14 mouse cellular contexts compared by ENCODE assay signal in genomic region chr2:150643166-150643565, GRCm38 (mm10). TPM values are rescaled to one million over a fixed set of nuclear protein-coding genes. Genes with fewer than 3 reads are reported as not detected.
A peak's percentile ranks its signal among the peaks of the same experiment; 100 is the strongest.
DNase-seq lines count a peak whose midpoint lies in the region; ATAC-seq lines count a peak whose summit lies in the region.
"Had no signal": no experiment of that assay in that cellular context is flagged by ENCODE, and none has a peak within 500 bp of the region (broad histone marks: within the 10 kb centered on the region; RNA-seq: fewer than 3 reads in every experiment).

No protein-coding gene starts in this region.

- H3K4me2 ChIP-seq in embryonic facial prominence, embryonic 12.5 days (replicated peaks) = no peak overlapping the region
- no peak overlapping the region for H3K4me2 ChIP-seq in hindbrain, embryonic 13.5 days
- H3K4me2 ChIP-seq in midbrain, embryonic 16.5 days (ENCODE audit: low read length) = no peak overlapping the region
- H3K4me2 ChIP-seq: limb, embryonic 15.5 days; lung, embryonic 14.5 days had no signal

- peak; percentile 30 to 81 for DNase-seq in adrenal gland, adult (ENCODE audit: inconsistent age in 2 of 2, low spot score in 1 of 2)
- DNase-seq in adrenal gland, adult 8-10 months = no peak
- DNase-seq in right cerebral cortex, postnatal 25 days = no peak
- DNase-seq in left cerebral cortex, adult 18-20 months (ENCODE audit: low spot score in 2 of 2) = no peak
- DNase-seq: kidney, adult 2 months; lung, embryonic 14.5 days had no signal

- no peak for ATAC-seq in embryonic facial prominence, embryonic 12.5 days (ENCODE audit: insufficient number of reproducible peaks, insufficient read depth, low FRiP score, low TSS enrichment)
- ATAC-seq in hindbrain, embryonic 13.5 days (ENCODE audit: low FRiP score) = no peak
- ATAC-seq in midbrain, embryonic 16.5 days = no peak
- no peak for ATAC-seq in frontal cortex, adult (ENCODE audit: low TSS enrichment)

- H3K9me3 ChIP-seq in embryonic facial prominence, embryonic 12.5 days = no peaks in the 10 kb centered on the region
- H3K9me3 ChIP-seq in hindbrain, embryonic 13.5 days = no peaks in the 10 kb centered on the region
- H3K9me3 ChIP-seq in midbrain, embryonic 16.5 days (replicated peaks; ENCODE audit: control insufficient read depth, low read length, poor library complexity, severe bottlenecking) = no peaks in the 10 kb centered on the region
- H3K9me3 ChIP-seq: limb, embryonic 15.5 days had no signal

- H3K27ac ChIP-seq in embryonic facial prominence, embryonic 12.5 days = 0 out of 2 replicates have a peak overlapping the region, but pooled peaks have one; percentile 30
- H3K27ac ChIP-seq in hindbrain, embryonic 13.5 days = peak overlapping the region; percentile 95
- peak overlapping the region; percentile 82 for H3K27ac ChIP-seq in midbrain, embryonic 16.5 days (ENCODE audit: low read length)
- H3K27ac ChIP-seq: limb, embryonic 15.5 days had no signal

- H3K4me3 ChIP-seq in embryonic facial prominence, embryonic 12.5 days = no peak overlapping the region
- H3K4me3 ChIP-seq in hindbrain, embryonic 13.5 days = no peak overlapping the region
- H3K4me3 ChIP-seq in midbrain, embryonic 16.5 days (ENCODE audit: low read depth, low read length) = no peak overlapping the region
- H3K4me3 ChIP-seq: limb, embryonic 15.5 days had no signal

- no peak overlapping the region for H3K9ac ChIP-seq in embryonic facial prominence, embryonic 12.5 days
- no peak overlapping the region for H3K9ac ChIP-seq in hindbrain, embryonic 13.5 days
- no peak overlapping the region for H3K9ac ChIP-seq in midbrain, embryonic 16.5 days (ENCODE audit: low read depth, low read length)
- H3K9ac ChIP-seq: limb, embryonic 15.5 days; lung, embryonic 14.5 days had no signal

- no peaks in the 10 kb centered on the region for H3K27me3 ChIP-seq in embryonic facial prominence, embryonic 12.5 days
- no peaks in the 10 kb centered on the region for H3K27me3 ChIP-seq in hindbrain, embryonic 13.5 days
- no peaks in the 10 kb centered on the region for H3K27me3 ChIP-seq in midbrain, embryonic 16.5 days (ENCODE audit: control insufficient read depth, insufficient read depth, low read depth, low read length)
- H3K27me3 ChIP-seq: limb, embryonic 15.5 days had no signal

- H3K4me1 ChIP-seq in embryonic facial prominence, embryonic 12.5 days = no peaks in the 10 kb centered on the region
- peaks cover 43% of the 10 kb centered on the region for H3K4me1 ChIP-seq in hindbrain, embryonic 13.5 days (replicated peaks)
- peaks cover 2% of the 10 kb centered on the region; the same call in 1 of the 2 replicates for H3K4me1 ChIP-seq in midbrain, embryonic 16.5 days (ENCODE audit: control insufficient read depth, insufficient read depth, low read length)
- H3K4me1 ChIP-seq: limb, embryonic 15.5 days had no signal

- WGBS in embryonic facial prominence, embryonic 12.5 days = 80% methylated on average over 1 of the region's 1 CpGs
- WGBS in hindbrain, embryonic 13.5 days = 72% methylated on average over 1 of the region's 1 CpGs
- 71% methylated on average over 1 of the region's 1 CpGs for WGBS in midbrain, embryonic 16.5 days

- no peaks in the 10 kb centered on the region for H3K36me3 ChIP-seq in embryonic facial prominence, embryonic 12.5 days
- peaks cover 10% of the 10 kb centered on the region; the same call in 1 of the 2 replicates for H3K36me3 ChIP-seq in hindbrain, embryonic 13.5 days
- H3K36me3 ChIP-seq in midbrain, embryonic 16.5 days (ENCODE audit: control insufficient read depth, insufficient read depth, low read length) = no peaks in the 10 kb centered on the region
- H3K36me3 ChIP-seq: limb, embryonic 15.5 days had no signal

RNA-seq across cellular contexts. Expression of gene Acss1, which starts 25.1 kb away (rescaled TPM):
- 10 to 100 TPM; 17.3 to 20.6 (median 18.0) TPM for total RNA-seq in adrenal gland, adult 8-10 months (2022)
- polyA plus RNA-seq in embryonic facial prominence, embryonic 12.5 days (2016; fragmentation: Nextera tagmentation; extraction: Ambion mirVana) = 7.7 and 9.4 TPM in 2 replicates
- polyA plus RNA-seq in hindbrain, embryonic 13.5 days (2015; fragmentation: Nextera tagmentation; extraction: Ambion mirVana) = 19.8 and 20.1 TPM in 2 replicates
- polyA plus RNA-seq in midbrain, embryonic 16.5 days (2015; fragmentation: Nextera tagmentation; extraction: Ambion mirVana) = 15.6 and 20.5 TPM in 2 replicates
- 10 to 100 TPM; 17.7 to 18.3 TPM for total RNA-seq in left cerebral cortex, adult 18-20 months (2021)

RNA-seq across cellular contexts. Expression of gene Apmap, which starts 34.8 kb away (rescaled TPM):
- total RNA-seq in adrenal gland, adult 8-10 months (2022) = 100 to 1,000 TPM in 2 of 4 experiments, 10 to 100 TPM in 2; 83.0 to 114 (median 103) TPM
- polyA plus RNA-seq in embryonic facial prominence, embryonic 12.5 days (2016; fragmentation: Nextera tagmentation; extraction: Ambion mirVana) = 27.9 and 28.3 TPM in 2 replicates
- 42.9 and 45.9 TPM in 2 replicates for polyA plus RNA-seq in hindbrain, embryonic 13.5 days (2015; fragmentation: Nextera tagmentation; extraction: Ambion mirVana)
- 37.3 and 38.3 TPM in 2 replicates for polyA plus RNA-seq in midbrain, embryonic 16.5 days (2015; fragmentation: Nextera tagmentation; extraction: Ambion mirVana)
- 10 to 100 TPM; 53.5 to 59.9 TPM for total RNA-seq in left cerebral cortex, adult 18-20 months (2021)

RNA-seq across cellular contexts. Expression of gene Vsx1, which starts 46.0 kb away (rescaled TPM):
- not detected for total RNA-seq in adrenal gland, adult 8-10 months (2022)
- polyA plus RNA-seq in embryonic facial prominence, embryonic 12.5 days (2016; fragmentation: Nextera tagmentation; extraction: Ambion mirVana) = not detected in 2 replicates
- 0.18 and 0.61 TPM in 2 replicates for polyA plus RNA-seq in hindbrain, embryonic 13.5 days (2015; fragmentation: Nextera tagmentation; extraction: Ambion mirVana)
- 0.06 and 0.07 TPM in 2 replicates for polyA plus RNA-seq in midbrain, embryonic 16.5 days (2015; fragmentation: Nextera tagmentation; extraction: Ambion mirVana)
- not detected for total RNA-seq in left cerebral cortex, adult 18-20 months (2021)
- total RNA-seq: granulocyte monocyte progenitor cell, adult 5-6 weeks; megakaryocyte, adult 5-6 weeks had no signal
- polyA plus RNA-seq: heart, embryonic 16.5 days; kidney, adult 2 months; limb, embryonic 15.5 days; lung, embryonic 14.5 days had no signal

Comparison
In these comparisons a context has a peak if more than half of its experiments do, and no peak if none do; other contexts are left out.
1. DNase-seq: peak in adrenal gland, adult (2 of 2); none in adrenal gland, adult 8-10 months (single experiment), right cerebral cortex, postnatal 25 days (single experiment) and left cerebral cortex, adult 18-20 months (0 of 2).
2. H3K27ac ChIP-seq: peak in every context shown above with its lines; median percentile 95 in hindbrain, embryonic 13.5 days; 82 in midbrain, embryonic 16.5 days; 30 in embryonic facial prominence, embryonic 12.5 days.